Mouse (Mus musculus): Measurements from ENCODE around the gene Olfr90.
"Not testable (repeated sequence)": the region's sequence is repeated elsewhere in the genome, so short reads cannot be mapped to it uniquely, and the experiment has no call there.

Gene Olfr90

DNA sequence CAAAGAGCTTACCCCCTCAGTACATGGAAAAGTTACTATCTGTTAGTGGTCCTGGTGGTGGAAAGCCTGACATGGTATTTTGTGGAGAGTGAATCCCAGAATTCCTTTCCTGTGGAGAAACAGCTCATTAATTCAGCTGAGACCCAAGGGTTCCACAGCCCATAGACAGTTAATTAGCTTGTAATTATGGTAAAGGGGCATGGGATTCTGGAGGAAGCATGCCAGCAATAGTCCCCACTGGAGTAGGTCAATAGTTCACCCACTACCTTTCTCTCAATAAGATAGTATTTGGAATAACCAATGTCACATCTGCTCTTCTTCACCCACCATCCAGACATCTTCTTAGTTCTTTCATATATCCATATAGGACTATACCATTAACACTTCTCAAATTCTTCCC lies at the start of gene Olfr90:
Olfr90 (minus strand) TSS at position 101 of the 400 bp plus-strand sequence.
- no peak for DNase-seq (ENCODE audit: low read depth)

DNA sequence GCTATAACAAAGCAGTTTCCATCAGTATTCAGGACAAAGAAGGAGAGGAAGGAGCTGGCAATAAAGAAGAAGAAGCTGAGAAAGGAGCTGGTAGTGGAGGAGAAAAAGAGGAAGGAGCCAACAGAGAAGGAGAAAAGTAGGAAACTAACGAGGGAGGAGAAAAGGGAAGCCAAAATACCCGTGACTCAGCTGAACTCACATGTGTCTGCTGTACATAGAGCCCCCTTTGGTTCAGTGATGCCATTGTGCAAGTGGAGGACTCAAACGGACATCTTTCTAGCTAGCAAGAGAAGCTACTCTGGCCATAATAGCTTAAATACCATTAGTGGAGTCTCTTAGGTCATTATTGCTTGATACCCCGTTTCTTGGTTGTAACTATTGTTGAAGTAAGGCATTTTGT lies 43.1 kb upstream of the Olfr90 start:
- DNase-seq (ENCODE audit: low read depth) = not testable (repeated sequence)

DNA sequence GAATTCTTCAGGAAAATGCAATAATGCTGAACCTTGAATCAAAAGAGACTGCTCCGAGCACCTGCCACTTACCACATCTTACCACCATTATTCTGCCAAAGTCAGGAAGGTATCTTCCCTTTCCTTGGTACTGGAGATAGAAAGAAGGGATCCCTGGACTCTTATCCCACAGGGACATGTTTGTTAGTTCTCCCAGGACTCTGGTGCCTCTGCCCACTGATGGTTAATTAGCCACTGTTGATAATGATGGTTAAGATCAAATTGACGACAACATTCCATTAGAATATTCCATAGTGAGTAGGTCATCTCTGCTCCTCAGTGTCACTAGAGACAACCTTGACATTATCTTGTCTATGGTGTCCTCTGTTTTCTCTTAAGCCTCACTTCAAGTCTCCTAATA lies 31.7 kb upstream of the Olfr90 start, which contains the start of gene Olfr92:
Olfr92 (minus strand) TSS at position 101 of the 400 bp plus-strand sequence.
- DNase-seq (ENCODE audit: low read depth) = no peak

DNA sequence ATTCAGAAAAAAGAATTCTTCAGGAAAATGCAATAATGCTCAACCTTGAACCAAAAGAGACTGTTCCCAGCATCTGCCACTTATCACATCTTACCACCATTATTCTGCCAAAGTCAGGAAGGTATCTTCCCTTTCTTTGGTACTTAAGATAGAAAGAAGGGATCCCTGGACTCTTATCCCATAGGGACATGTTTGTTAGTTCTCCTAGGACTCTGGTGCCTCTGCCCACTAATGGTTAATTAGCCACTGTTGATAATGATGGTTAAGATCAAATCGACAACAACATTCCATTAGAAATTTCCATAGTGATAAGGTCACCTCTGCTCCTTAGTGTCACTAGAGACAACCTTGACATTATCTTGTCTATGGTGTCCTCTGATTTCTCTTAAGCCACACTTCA lies 9.9 kb upstream of the Olfr90 start, which contains the start of gene Olfr91:
Olfr91 (minus strand) TSS at position 101 of the 400 bp plus-strand sequence.
- no peak for DNase-seq (ENCODE audit: low read depth)

DNA sequence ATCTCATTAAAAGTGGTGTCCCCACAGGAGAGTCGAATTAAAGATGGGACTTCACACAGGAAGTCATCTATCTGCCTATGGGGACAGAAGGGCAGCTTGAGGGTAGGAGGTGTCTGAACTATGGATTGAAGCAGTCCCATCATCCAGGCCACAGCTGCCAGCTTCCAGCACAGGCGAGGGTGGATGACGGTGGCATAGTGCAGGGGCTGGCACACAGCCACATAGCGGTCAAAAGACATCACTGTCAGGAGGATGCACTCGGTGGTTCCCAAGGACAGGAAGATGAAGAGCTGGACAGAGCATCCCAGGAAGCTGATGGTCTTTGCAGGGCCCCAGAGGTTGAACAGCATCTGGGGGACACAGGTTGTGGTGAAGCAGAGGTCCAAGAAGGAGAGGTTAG lies 5.0 kb upstream of the Olfr90 start:
- no peak for DNase-seq (ENCODE audit: low read depth)

DNA sequence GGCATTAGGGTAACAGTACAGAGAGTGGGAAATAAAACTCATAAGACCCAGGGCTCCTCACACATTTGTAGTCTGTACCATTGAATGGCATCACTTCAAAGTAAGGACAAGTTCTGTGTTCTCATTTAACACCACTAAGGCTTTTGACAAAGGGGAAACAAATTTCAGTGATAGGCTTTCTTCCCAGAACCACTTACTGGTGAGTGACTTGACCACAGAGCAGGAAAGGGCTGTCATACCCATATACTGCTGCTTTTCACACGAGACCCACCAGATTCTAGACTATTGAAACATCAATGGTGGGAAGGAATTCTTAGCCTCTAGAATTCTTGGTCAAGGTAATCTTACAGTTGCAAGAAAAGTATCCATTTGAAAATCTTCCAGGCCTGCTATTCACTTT lies 3.9 kb upstream of the Olfr90 start:
- DNase-seq (ENCODE audit: low read depth) = no peak

DNA sequence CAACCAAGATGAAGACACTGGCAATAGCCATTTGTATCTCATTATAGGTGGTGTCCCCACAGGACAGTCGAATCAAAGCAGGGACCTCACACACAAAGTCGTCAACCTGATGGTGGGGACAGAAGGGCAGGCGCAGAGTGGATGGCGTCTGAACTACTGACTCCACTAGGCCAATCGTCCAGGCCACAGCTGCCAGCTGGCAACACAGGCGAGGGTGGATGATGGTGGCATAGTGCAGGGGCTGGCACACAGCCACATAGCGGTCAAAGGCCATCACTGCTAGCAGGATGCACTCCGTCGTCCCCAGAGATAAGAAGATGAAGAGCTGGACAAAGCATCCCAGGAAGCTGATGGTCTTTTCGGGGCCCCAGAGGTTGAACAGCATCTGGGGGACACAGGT lies 2.8 kb downstream of the Olfr90 start:
- no peak for DNase-seq (ENCODE audit: low read depth)

DNA sequence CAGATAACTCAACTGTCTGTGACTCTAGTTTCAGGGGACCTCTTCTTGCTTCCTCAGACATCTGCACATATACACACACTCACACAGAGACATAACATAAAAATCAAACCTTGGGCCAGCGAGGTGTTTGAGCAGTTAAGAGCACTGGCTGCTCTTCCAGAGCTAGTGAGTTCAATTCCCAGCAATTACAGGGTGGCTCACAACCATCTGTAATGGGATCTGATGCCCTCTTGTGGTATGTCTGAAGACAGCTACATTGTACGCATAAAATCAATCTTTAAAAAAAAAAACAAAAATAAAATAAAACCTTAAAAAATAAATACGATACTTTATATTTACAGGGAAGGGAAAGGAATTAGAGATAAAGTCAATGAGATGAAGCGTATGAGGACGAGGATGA lies 3.7 kb downstream of the Olfr90 start:
- no peak for DNase-seq (ENCODE audit: low read depth)

DNA sequence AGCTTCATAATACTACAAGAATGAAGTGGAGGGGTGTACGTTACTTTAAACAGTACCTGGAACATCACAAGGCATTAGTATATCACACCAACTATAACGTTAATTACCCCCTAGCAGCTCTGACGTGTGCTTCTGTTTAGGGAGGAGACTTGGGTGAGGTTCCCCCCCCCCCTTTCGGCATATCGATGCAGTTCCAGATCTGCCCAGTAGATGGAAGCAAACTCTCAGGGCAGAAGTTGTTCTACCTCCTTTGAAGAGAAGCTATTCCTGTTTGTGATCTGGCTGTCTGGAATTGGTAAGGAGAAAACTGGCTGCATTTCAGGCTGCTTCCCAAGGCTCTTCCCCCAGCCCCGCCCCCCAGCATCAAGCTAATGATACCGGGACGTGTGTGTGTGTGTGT lies 5.0 kb downstream of the Olfr90 start:
- DNase-seq (ENCODE audit: low read depth) = peak; percentile 20

DNA sequence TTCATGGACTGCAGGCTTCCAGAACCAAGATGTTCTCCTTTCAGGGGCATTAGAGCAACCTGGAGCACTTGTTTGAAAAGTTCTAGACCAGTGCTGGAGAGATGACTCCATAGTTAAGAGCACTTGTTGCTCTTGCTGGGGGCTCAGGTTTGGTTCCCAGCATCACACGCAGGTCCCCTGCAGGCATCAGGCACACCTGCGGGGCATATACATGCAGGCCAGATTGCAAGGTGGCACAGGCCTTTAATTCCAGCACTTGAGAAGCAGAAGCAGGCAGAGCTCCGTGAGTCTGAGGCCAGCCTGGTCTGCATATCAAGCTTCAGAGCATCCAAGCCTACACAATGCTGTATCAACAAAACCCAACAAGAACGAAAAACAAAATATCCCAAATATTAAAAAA lies 6.6 kb downstream of the Olfr90 start:
- DNase-seq (ENCODE audit: low read depth) = no peak

DNA sequence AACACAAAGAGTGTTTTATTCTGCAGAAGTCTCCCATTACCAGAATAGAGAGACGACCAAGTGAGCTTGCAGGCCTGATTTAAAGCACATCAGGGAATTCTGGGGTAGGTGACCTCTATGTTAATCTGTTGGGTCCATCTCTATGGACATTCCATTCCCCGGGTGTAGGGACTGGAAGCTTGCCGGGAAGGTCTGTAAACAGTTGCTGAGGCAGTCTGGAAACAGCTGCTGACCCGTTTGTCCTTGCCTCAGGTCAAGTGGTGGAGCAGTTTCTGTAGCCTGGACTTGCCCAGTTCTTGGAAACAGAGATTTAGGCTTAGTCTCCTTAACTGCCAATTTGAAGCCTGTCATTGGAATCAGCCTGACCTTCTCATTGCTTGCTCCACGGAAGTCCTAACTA lies 8.2 kb downstream of the Olfr90 start:
- no peak for DNase-seq (ENCODE audit: low read depth)

DNA sequence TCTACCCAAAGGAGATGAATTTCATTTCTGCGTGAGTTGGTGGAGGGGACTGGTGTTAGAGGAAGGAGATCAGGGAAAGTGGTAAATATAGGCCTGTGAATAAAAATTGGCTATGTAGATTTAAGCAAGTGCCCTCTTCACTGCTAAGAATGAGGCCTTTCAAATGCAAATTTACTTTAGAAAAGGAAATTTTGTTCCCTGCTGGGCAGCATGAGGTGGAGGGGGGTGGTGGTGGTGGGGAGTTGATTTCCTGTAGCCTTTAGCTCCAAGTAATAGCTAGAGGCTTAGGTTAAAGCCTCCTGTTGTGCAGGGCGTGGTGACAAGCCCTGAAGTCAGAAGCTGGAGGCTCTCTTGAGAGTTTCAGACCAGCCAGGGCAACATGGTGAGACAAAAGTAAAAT lies 9.3 kb downstream of the Olfr90 start:
- no peak for DNase-seq (ENCODE audit: low read depth)

DNA sequence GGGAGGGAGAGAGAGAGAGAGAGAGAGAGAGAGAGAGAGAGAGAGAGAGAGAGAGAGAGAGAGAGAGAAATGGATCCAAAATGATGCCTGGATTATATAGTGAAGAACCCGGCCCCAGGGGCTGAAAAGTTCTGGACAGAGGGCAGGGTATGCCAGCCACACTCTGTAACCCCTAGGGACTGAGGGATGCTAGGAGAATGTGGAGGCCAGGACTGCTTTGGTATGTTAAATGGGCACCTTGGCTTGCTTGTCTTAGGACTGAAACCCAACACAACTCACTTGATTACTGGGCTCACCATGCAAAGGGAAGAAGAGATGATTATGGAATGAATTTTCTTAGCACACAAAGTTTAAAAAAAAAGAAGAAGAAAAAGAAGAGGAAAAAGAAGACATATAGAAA lies 10.1 kb downstream of the Olfr90 start:
- DNase-seq (ENCODE audit: low read depth) = no peak

DNA sequence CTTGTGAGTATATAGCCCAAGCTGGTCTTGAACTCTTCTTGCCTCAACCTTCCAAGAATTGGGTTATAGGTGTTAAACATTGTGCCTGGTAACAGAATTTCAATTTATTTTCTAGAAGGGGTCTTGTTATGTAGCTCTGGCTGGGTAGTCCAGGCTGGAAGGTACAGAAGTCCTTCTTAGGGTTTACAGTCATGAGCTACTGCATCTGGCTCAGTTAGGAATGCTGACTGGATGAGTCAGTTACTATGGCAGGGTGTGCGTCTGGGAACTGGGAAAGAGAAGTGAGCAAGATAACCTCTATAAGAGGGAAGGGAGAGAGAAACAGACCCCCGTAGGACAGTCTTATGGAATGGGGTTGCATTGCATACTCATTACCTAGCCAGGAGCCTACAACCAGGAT lies 12.5 kb downstream of the Olfr90 start:
- DNase-seq (ENCODE audit: low read depth) = no peak

DNA sequence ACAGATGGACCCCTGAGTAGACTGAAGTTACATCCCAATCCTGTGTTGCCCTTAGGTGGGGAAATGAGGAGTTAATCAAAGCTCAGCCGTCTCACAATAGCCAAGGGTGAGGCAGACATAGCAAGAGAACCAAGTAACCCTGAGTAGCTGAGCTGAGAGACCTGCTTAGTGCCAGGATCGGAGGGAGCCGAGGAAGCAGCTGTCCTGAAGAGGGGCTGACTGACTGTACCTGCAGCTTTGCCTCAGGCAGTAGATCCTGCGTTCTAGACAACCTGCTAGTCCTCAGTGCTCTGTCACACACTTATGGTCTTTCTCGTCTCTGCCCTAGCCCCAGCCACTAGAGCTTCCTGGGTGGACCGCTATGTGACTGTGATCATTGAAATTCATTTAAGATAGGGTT lies 13.1 kb downstream of the Olfr90 start:
- no peak for DNase-seq (ENCODE audit: low read depth)

DNA sequence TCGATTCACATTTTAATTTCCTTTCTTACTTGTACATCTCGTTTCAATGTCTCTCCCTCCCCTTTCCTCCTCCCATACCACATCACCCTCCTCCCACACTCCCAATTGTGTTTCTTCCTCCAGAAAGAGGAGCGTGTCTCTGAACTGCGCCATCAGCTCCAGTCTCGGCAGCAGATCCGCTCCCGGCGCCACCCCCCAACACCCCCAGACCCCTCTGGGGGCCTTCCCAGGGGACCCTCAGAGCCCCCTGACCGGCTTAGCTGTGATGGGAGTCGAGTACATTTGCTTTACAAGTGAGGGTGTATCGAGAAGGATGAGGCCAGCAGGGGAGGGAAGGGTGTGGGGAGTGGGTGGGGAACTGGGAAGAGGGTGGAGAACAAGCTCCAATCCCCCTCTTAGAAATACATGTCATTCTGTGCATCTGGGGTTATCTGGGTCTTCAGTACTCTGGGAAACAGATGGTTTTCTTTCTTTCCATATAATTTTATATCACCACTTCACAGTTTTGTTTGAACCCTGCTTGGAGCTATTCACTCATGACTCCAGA lies 15.5 kb downstream of the Olfr90 start:
- no peak for DNase-seq (ENCODE audit: low read depth)

DNA sequence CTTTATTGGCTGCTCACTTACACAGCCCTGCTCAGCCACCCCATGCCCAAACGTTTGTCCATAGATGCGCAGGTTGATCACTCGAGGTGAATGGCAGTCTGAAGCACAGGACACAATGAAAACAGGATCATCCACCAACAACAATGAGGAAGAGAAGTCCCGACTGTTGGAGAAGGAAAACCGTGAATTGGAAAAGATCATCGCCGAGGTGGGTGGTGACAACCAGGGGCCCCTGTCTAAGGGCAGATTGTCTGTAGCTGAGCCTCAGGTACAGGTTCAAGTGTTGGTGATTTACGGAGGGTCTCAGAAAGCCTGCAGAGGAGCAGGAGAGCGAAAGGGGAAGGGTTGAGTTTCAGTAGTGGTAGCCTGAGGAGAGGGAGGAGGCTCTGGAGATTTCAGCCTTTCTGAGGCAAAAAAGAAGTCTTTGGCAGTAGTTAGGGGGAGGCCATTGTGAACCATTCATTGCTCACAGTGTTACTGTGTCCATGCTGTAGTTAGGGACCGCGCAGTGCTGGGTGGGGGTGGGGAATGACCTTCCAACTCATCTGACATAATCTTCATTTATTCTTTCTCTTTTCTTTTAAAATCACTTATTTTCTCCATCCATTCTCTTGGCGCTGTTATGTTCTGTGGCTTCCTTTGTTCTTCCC lies 16.1 kb downstream of the Olfr90 start:
- no peak for DNase-seq (ENCODE audit: low read depth)

DNA sequence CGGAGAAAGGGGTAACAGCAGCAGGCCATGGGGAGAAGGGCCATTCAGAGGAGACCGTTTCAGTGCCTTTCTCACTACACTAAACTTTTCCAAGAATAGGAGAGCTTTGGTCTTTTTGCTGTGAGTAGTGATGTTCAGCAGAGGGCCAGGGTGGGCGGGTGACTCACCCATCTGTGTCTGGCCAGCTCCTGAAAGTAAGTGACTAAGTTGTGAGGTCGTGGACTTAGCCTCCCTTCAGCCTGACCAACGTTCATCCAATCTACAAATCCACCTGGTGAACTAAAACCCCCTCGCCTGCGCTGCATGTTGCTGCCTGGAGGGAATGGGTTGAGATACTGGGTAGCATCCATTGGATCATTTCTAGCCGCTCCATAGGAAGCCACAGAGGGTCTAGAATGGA lies 18.2 kb downstream of the Olfr90 start:
- DNase-seq (ENCODE audit: low read depth) = no peak

DNA sequence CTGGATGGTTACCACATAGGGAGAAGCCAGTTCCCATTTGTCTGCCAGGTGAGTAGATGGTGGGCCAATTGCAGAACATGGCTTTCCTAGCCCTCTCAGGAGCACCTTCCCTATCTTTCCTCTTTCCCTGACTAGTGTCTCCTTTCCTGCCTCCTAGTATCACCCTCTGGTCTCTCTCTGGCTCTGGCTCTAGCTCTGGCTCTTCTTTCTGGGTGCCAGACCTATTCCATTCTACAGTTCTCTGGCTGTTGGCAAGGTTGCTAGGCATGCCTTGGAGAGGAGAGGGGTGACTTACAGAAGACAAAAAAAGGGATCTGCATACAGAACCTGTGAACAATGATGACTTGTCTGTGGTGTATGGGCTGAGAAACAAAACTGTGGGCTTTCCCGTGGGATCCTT lies 20.4 kb downstream of the Olfr90 start:
- no peak for DNase-seq (ENCODE audit: low read depth)

DNA sequence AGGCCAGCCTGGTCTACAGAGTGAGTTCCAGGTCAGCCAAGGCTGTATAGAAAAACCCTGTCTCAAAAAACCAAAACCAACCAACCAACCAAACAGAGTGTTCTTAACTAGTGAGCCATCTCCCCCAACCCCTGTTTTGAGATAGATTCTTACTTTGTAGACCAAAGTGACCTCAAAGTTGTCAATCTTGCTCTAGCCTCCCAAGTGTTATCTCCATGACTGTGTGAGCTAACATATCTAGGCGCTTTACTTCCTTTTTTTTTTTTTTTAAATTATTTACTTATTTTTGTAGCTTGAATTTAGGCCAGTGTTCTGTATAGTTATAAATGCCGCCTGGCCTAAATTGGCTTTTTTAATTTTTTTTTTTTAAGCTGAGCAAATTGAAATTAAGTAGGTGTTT lies 22.3 kb downstream of the Olfr90 start:
- no peak for DNase-seq (ENCODE audit: low read depth)

DNA sequence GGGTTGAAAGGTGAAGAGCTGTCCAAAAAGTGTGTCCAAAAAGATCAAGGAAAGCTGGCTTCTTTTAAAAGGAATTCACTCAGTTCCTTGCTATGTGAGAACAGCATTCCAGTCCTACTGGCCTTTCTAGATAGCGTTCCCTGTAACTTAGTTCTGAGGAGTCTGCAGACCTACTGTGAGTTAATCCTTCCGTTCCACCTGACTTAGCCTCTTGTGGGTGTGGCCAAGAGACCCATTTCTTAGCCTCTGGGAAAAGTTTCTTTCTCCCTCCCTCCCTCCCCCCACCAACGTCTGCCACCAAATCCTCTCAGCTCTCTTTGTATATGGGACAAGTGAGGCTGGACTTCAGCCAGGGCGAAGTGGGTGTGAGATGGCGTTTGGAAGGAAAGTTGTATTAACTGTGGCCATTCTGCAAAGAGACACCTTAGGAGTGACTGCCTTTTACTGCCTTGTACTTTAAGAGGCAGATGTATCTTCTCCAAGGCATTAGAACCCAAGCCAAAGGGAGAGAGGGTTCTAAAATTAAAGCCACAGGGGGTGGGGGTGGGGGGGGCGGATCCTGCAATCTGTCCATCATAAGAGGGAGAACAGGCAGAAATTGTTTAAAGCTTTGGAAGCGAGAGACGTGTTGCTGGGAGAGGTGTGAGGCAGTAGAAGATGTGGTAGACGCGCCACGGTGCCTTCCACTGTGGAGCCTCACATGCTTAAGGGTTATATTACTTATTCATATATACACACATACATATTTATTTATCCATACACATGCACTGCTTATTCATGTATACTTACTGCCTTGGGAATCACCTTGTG lies 24.4 kb downstream of the Olfr90 start:
- DNase-seq (ENCODE audit: low read depth) = no peak

DNA sequence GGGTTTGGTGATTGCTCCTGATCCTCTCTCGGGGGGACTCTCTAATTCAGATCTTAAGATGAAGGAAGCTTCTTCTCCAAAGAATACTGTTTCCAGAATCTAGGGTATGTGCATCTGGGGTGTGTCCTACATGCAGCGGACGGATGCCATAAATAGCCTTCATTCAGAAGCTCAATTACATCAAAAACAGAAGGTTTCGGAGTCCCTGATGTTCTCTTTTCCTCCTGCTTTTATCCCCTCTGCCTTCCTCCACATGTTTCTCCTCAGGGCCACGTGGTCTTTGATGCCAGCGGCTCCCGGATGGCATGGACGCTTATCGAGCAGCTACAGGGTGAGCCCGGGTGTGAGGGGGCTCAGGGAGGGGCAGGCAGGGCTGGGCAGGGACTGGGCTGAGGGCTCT lies 25.2 kb downstream of the Olfr90 start:
- DNase-seq (ENCODE audit: low read depth) = no peak

DNA sequence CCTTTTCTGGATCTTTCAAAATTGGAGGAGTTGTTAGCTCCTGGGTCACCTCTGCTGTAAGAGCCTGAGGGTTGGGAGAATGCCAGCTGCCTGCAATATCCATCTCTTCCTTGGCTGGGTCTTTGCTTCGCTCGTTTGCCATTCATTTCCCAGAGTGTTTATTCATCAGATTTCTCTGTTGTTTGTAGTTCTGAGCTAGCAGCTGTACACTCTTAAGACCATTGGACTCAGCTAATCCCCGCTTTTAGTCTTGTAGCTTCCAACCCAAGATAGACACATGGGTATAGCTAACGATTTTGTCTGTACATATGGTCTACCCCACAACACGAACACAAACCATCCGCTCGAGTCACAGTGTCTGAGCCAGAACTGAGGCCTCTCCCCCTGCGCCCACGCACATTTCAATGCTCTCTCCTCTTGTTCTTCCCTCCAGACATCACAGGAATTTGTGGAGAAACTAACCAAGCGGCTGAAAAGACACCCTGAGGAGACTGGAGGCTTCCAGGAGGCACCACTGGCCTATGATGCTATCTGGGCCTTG lies 26.1 kb downstream of the Olfr90 start:
- no peak for DNase-seq (ENCODE audit: low read depth)
